Mouse (Mus musculus): ENCODE measurements at regions not wholly inside any gene's neighbourhood (a gene's known extent, or its start where the extent isn't known, plus 50 kb on each side); places are given as distances from the start of the nearest gene placed in this dataset.

GRCm38 (mm10) chr13:80981201-80981600 is 98.0 kb downstream of the Arrdc3 start:
- H3K27me3 ChIP-seq (ENCODE audit: control insufficient read depth, insufficient read depth, low read length) = no peaks in the 10 kb centered on the region
- H3K36me3 ChIP-seq (ENCODE audit: control insufficient read depth, insufficient read depth, low read length) = no peaks in the 10 kb centered on the region
- H3K9me3 ChIP-seq (ENCODE audit: control insufficient read depth, low read length) = no peaks in the 10 kb centered on the region
- H3K4me2 ChIP-seq (replicated peaks; ENCODE audit: low read depth, low read length) = no peak overlapping the region
- no peak overlapping the region for H3K27ac ChIP-seq (ENCODE audit: low read depth, low read length)
- no peak overlapping the region for H3K4me3 ChIP-seq (ENCODE audit: low read depth, low read length)
- H3K9ac ChIP-seq (ENCODE audit: low read depth, low read length) = no peak overlapping the region
- ATAC-seq (ENCODE audit: low FRiP score) (no peak), DNase-seq (ENCODE audit: low spot score) (no peak)
- 82% methylated on average over 2 of the region's 2 CpGs for WGBS
- H3K4me1 ChIP-seq (replicated peaks; ENCODE audit: control insufficient read depth, insufficient read depth, low read length) = no peaks in the 10 kb centered on the region

- DNase-seq (ENCODE audit: low spot score) (no peak), ATAC-seq (ENCODE audit: low FRiP score) (no peak)
- no peaks in the 10 kb centered on the region for H3K36me3 ChIP-seq (ENCODE audit: control insufficient read depth, insufficient read depth, low read length)
- no peaks in the 10 kb centered on the region for H3K27me3 ChIP-seq (ENCODE audit: control insufficient read depth, insufficient read depth, low read length)
- H3K4me2 ChIP-seq (replicated peaks; ENCODE audit: low read depth, low read length) = no peak overlapping the region
- H3K9me3 ChIP-seq (ENCODE audit: control insufficient read depth, low read length) = no peaks in the 10 kb centered on the region
- no peak overlapping the region for H3K9ac ChIP-seq (ENCODE audit: low read depth, low read length)
- WGBS = 60% methylated on average over 4 of the region's 4 CpGs
- H3K4me3 ChIP-seq (ENCODE audit: low read depth, low read length) = no peak overlapping the region
- no peak overlapping the region for H3K27ac ChIP-seq (ENCODE audit: low read depth, low read length)
- no peaks in the 10 kb centered on the region for H3K4me1 ChIP-seq (replicated peaks; ENCODE audit: control insufficient read depth, insufficient read depth, low read length)
Observed at GRCm38 (mm10) chr13:80986657-80987056, 103.5 kb downstream of the Arrdc3 start.

DNA sequence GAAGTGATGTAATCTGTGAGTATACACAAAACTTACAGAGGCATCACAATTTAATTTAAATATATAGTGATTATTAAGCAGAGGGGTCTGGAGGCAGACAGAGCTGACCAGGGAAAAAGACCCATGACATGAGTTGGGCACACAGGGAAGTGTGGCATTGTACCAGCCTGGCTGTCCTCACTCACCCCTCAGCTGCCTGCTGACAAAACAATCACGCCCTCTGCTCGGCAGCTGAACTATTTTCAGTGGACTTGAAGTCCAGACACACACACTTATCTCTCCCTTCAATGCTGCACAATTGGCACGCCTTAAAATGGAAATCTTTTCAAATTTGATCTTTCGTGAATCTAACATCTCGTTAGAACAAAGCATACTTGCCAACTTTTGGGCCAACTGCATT is 106.6 kb downstream of the Arrdc3 start:
- ATAC-seq (ENCODE audit: low FRiP score) (no peak), DNase-seq (ENCODE audit: low spot score) (no peak)
- H3K27ac ChIP-seq (ENCODE audit: low read depth, low read length) = no peak overlapping the region
- H3K27me3 ChIP-seq (ENCODE audit: control insufficient read depth, insufficient read depth, low read length) = no peaks in the 10 kb centered on the region
- H3K36me3 ChIP-seq (ENCODE audit: control insufficient read depth, insufficient read depth, low read length) = no peaks in the 10 kb centered on the region
- H3K9me3 ChIP-seq (ENCODE audit: control insufficient read depth, low read length) = no peaks in the 10 kb centered on the region
- H3K4me3 ChIP-seq (ENCODE audit: low read depth, low read length) = no peak overlapping the region
- H3K9ac ChIP-seq (ENCODE audit: low read depth, low read length) = no peak overlapping the region
- H3K4me2 ChIP-seq (replicated peaks; ENCODE audit: low read depth, low read length) = no peak overlapping the region
- WGBS = 84% methylated on average over 5 of the region's 5 CpGs
- H3K4me1 ChIP-seq (replicated peaks; ENCODE audit: control insufficient read depth, insufficient read depth, low read length) = no peaks in the 10 kb centered on the region

GRCm38 (mm10) chr13:80992342-80992741 is 109.2 kb downstream of the Arrdc3 start:
- Histone ChIP-seq H3K4me1 (replicated peaks; ENCODE audit: control insufficient read depth, insufficient read depth, low read length) (no peaks in the 10 kb centered on the region), H3K27me3 (ENCODE audit: control insufficient read depth, insufficient read depth, low read length) (no peaks in the 10 kb centered on the region), H3K9ac (ENCODE audit: low read depth, low read length) (no peak overlapping the region), H3K4me3 (ENCODE audit: low read depth, low read length) (no peak overlapping the region), H3K36me3 (ENCODE audit: control insufficient read depth, insufficient read depth, low read length) (no peaks in the 10 kb centered on the region), H3K27ac (ENCODE audit: low read depth, low read length) (no peak overlapping the region), H3K4me2 (replicated peaks; ENCODE audit: low read depth, low read length) (no peak overlapping the region), H3K9me3 (ENCODE audit: control insufficient read depth, low read length) (no peaks in the 10 kb centered on the region)
- DNase-seq (ENCODE audit: low spot score) (no peak), ATAC-seq (ENCODE audit: low FRiP score) (peak; percentile 47; the same call in 1 of the 2 replicates)
- 61% methylated on average over 2 of the region's 2 CpGs for WGBS

DNA sequence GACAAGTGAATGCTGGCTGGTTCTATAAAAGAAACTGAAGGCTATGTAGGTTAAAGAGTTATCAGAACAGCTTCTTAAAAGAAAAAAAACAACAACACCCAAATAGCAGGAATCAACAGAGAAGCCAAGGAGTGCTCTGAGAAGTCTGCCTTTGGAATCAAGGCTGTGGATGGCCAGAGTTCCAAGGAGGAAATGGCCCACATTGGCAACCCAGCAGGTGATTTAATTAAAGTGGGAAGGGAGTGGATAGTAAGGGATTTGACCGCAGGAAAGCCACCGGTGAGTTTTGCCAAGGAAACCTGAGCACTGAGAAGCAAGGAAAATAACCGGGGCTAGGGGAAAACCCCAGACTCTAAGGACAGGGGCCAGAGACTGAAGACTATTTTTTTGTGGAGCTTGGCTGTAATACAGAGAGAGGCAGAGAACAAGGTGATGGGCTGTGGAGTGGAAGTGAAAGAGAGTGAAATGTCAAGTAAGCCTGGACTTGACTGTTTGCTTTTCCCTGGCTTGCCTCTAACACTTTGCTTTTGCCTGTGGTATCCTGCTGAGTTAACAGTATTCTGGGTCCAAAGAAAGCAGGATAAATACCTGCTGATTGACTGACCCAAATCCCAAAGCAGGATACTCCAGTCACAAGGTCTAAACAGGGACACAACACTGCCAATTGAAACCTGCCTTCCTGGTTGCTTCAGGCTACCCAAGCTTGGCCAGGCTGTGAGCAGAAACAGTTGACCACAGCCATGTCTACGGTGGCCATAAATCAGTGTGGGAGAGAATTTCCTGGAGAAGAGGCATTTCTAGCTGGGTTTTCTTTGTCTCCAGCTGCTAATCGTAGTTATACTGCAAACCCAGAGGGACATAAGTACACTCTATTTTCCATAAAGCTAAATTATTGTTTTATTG is 125.9 kb downstream of the Arrdc3 start:
- Histone ChIP-seq H3K9ac (ENCODE audit: low read depth, low read length) (no peak overlapping the region), H3K4me3 (ENCODE audit: low read depth, low read length) (no peak overlapping the region), H3K4me2 (replicated peaks; ENCODE audit: low read depth, low read length) (no peak overlapping the region), H3K4me1 (replicated peaks; ENCODE audit: control insufficient read depth, insufficient read depth, low read length) (no peaks in the 10 kb centered on the region), H3K9me3 (ENCODE audit: control insufficient read depth, low read length) (no peaks in the 10 kb centered on the region), H3K27me3 (ENCODE audit: control insufficient read depth, insufficient read depth, low read length) (no peaks in the 10 kb centered on the region), H3K27ac (ENCODE audit: low read depth, low read length) (no peak overlapping the region), H3K36me3 (ENCODE audit: control insufficient read depth, insufficient read depth, low read length) (no peaks in the 10 kb centered on the region)
- DNase-seq (ENCODE audit: low spot score) (no peak), ATAC-seq (ENCODE audit: low FRiP score) (no peak)
- WGBS = 53% methylated on average over 5 of the region's 5 CpGs

- no peak overlapping the region for H3K4me2 ChIP-seq (replicated peaks; ENCODE audit: low read depth, low read length)
- no peak overlapping the region for H3K9ac ChIP-seq (ENCODE audit: low read depth, low read length)
- no peaks in the 10 kb centered on the region for H3K27me3 ChIP-seq (ENCODE audit: control insufficient read depth, insufficient read depth, low read length)
- H3K27ac ChIP-seq (ENCODE audit: low read depth, low read length) = no peak overlapping the region
- ATAC-seq (ENCODE audit: low FRiP score) = no peak
- H3K4me1 ChIP-seq (replicated peaks; ENCODE audit: control insufficient read depth, insufficient read depth, low read length) = no peaks in the 10 kb centered on the region
- no peak overlapping the region for H3K4me3 ChIP-seq (ENCODE audit: low read depth, low read length)
- WGBS = 96% methylated on average over 1 of the region's 1 CpGs
- no peaks in the 10 kb centered on the region for H3K9me3 ChIP-seq (ENCODE audit: control insufficient read depth, low read length)
- DNase-seq (ENCODE audit: low spot score) = no peak
- H3K36me3 ChIP-seq (ENCODE audit: control insufficient read depth, insufficient read depth, low read length) = no peaks in the 10 kb centered on the region
Observed at GRCm38 (mm10) chr13:81013953-81014352, 130.8 kb downstream of the Arrdc3 start.

GRCm38 (mm10) chr13:81020106-81020747 is 137.0 kb downstream of the Arrdc3 start:
- Histone ChIP-seq H3K27ac (ENCODE audit: low read depth, low read length) (no peak overlapping the region), H3K4me3 (ENCODE audit: low read depth, low read length) (no peak overlapping the region), H3K4me2 (replicated peaks; ENCODE audit: low read depth, low read length) (no peak overlapping the region), H3K9ac (ENCODE audit: low read depth, low read length) (no peak overlapping the region), H3K27me3 (ENCODE audit: control insufficient read depth, insufficient read depth, low read length) (no peaks in the 10 kb centered on the region), H3K9me3 (ENCODE audit: control insufficient read depth, low read length) (no peaks in the 10 kb centered on the region), H3K4me1 (replicated peaks; ENCODE audit: control insufficient read depth, insufficient read depth, low read length) (no peaks in the 10 kb centered on the region), H3K36me3 (ENCODE audit: control insufficient read depth, insufficient read depth, low read length) (no peaks in the 10 kb centered on the region)
- ATAC-seq (ENCODE audit: low FRiP score) = no peak
- 81% methylated on average over 3 of the region's 3 CpGs for WGBS
- DNase-seq (ENCODE audit: low spot score) = no peak

DNA sequence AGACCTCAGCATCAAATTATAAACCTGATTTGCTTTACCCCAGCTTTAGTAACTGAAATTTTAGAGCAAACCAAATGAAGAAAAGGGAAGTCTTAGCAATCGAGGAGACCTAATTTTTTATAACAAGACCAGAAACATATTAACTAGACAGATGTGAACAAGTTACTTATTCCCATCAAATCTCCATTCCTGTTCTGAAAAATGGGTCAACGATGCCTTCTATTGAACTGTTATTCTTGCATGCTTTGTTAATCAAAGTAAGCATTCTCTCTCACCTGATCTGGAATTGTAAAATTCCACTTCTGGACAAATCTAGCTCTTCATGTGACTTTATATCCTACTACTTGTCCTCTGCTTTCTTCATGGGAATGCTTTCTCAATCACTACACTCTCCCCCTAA is 137.6 kb downstream of the Arrdc3 start:
- H3K4me1 ChIP-seq (replicated peaks; ENCODE audit: control insufficient read depth, insufficient read depth, low read length) = no peaks in the 10 kb centered on the region
- no peak overlapping the region for H3K4me3 ChIP-seq (ENCODE audit: low read depth, low read length)
- no peak overlapping the region for H3K27ac ChIP-seq (ENCODE audit: low read depth, low read length)
- no peak overlapping the region for H3K4me2 ChIP-seq (replicated peaks; ENCODE audit: low read depth, low read length)
- DNase-seq (ENCODE audit: low spot score) (no peak), ATAC-seq (ENCODE audit: low FRiP score) (no peak)
- no peaks in the 10 kb centered on the region for H3K9me3 ChIP-seq (ENCODE audit: control insufficient read depth, low read length)
- H3K36me3 ChIP-seq (ENCODE audit: control insufficient read depth, insufficient read depth, low read length) = no peaks in the 10 kb centered on the region
- no peaks in the 10 kb centered on the region for H3K27me3 ChIP-seq (ENCODE audit: control insufficient read depth, insufficient read depth, low read length)
- H3K9ac ChIP-seq (ENCODE audit: low read depth, low read length) = no peak overlapping the region
- WGBS = 81% methylated on average over 2 of the region's 2 CpGs

DNA sequence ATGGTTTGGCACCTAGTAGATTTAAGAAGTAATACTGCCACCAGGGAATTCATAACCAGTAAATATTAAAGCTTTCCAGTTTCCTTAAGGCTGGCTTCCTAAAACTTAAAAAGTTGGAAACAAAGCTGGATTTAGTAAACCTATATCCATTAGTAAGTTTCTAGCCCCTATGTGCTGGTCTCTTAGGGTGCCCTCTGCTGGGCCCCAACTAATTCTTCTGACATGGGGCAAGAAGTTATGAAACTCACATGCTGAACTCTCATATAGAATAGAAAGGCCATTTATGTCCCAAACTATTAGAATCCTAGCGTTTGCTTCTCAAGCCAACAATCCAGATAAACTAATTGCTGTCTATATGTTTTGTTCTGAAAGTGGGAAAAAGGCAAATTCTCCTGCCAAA is 139.2 kb downstream of the Arrdc3 start:
- H3K4me3 ChIP-seq (ENCODE audit: low read depth, low read length) = no peak overlapping the region
- 73% methylated on average over 1 of the region's 1 CpGs for WGBS
- H3K36me3 ChIP-seq (ENCODE audit: control insufficient read depth, insufficient read depth, low read length) = no peaks in the 10 kb centered on the region
- H3K27ac ChIP-seq (ENCODE audit: low read depth, low read length) = no peak overlapping the region
- H3K4me1 ChIP-seq (replicated peaks; ENCODE audit: control insufficient read depth, insufficient read depth, low read length) = no peaks in the 10 kb centered on the region
- no peak overlapping the region for H3K9ac ChIP-seq (ENCODE audit: low read depth, low read length)
- H3K4me2 ChIP-seq (replicated peaks; ENCODE audit: low read depth, low read length) = no peak overlapping the region
- no peaks in the 10 kb centered on the region for H3K9me3 ChIP-seq (ENCODE audit: control insufficient read depth, low read length)
- H3K27me3 ChIP-seq (ENCODE audit: control insufficient read depth, insufficient read depth, low read length) = no peaks in the 10 kb centered on the region
- ATAC-seq (ENCODE audit: low FRiP score) (no peak), DNase-seq (ENCODE audit: low spot score) (no peak)
